Mouse (Mus musculus) kidney, adult 2 months (tissue): Measurements from ENCODE around the gene Cbln1. TPM values are rescaled to one million over a fixed set of nuclear protein-coding genes. Genes with fewer than 3 reads are reported as not detected.

ENCODE experiments used
- DNase-seq: peaks from one replicate; pipeline ENCODE4 v3.0.0; 2021
- H3K27ac ChIP-seq: fragments of 200-500 bp; 2 replicates; pipeline ENCODE4 v1.5.1; 2012; ENCODE audit warnings: low read depth, low read length, control low read depth, inconsistent platforms; ENCODE audit not compliant: insufficient read depth
- H3K27me3 ChIP-seq: fragments of 200-500 bp; replicated peaks from 2 replicates; pipeline ENCODE4 v1.6.1; 2012; ENCODE audit warnings: mild to moderate bottlenecking, moderate library complexity, low read length, inconsistent platforms; ENCODE audit not compliant: control insufficient read depth, insufficient read depth
- H3K36me3 ChIP-seq: fragments of 200-500 bp; 2 replicates; pipeline ENCODE4 v1.6.1; 2012; ENCODE audit warnings: mild to moderate bottlenecking, moderate library complexity, low read length, inconsistent platforms; ENCODE audit not compliant: control insufficient read depth, insufficient read depth
- H3K4me1 ChIP-seq: fragments of 200-500 bp; 2 replicates; pipeline ENCODE4 v1.6.1; 2011; ENCODE audit warnings: low read length; ENCODE audit not compliant: control insufficient read depth, insufficient read depth
- H3K4me3 ChIP-seq: fragments of 200-500 bp; 2 replicates; pipeline ENCODE4 v1.5.1; 2011; ENCODE audit warnings: mild to moderate bottlenecking, low read depth, low read length, control low read depth; ENCODE audit not compliant: insufficient read depth
- CTCF ChIP-seq: fragments of 200-500 bp; conservative IDR thresholded peaks from 2 replicates; pipeline ENCODE4 v1.5.1; 2011; ENCODE audit warnings: low read depth, mild to moderate bottlenecking, control low read depth, low read length, moderate library complexity, mixed read lengths; ENCODE audit not compliant: insufficient read depth, insufficient read length
- POLR2A ChIP-seq: fragments of 200-500 bp; IDR thresholded peaks from one replicate; pipeline ENCODE4 v1.6.1; 2011; ENCODE audit warnings: low read depth, low read length, control low read depth
- WGBS: fragments of 180-500 bp; shearing (Covaris S2); methylation state at CpG from one replicate; pipeline ENCODE4 v1.1.7; 2018; 5-methylcytosine and 5-hydroxymethylcytosine counted together
- polyA plus RNA-seq: library from polyadenylated mRNA; depleted of rRNA; stranded (reverse); fragments of >200 nt; gene quantifications from 2 replicates; pipeline ENCODE4 v1.2.3, GENCODE M21; 2012

The Cbln1 gene
- polyA plus RNA-seq, 1 experiment = 0.28 TPM

- Histone ChIP-seq H3K27me3 (peaks cover 4% of the 10 kb centered on the region), H3K4me3 (no peak overlapping the region), H3K36me3 (no peaks in the 10 kb centered on the region), H3K4me1 (no peaks in the 10 kb centered on the region), H3K27ac (no peak overlapping the region)
- TF ChIP-seq POLR2A (no peak), CTCF (no peak)
- WGBS = 77% methylated on average over 3 of the region's 3 CpGs
- no peak for DNase-seq
Observed at GRCm38 (mm10) chr8:87464446-87464845, 8.0 kb downstream of the Cbln1 start.

- H3K4me3 ChIP-seq = no peak overlapping the region
- DNase-seq = no peak
- H3K27me3 ChIP-seq = no peaks in the 10 kb centered on the region
- H3K27ac ChIP-seq = no peak overlapping the region
- no peaks in the 10 kb centered on the region for H3K36me3 ChIP-seq
- no peaks in the 10 kb centered on the region for H3K4me1 ChIP-seq
- TF ChIP-seq POLR2A (no peak), CTCF (no peak)
- WGBS = 27% methylated on average over 5 of the region's 5 CpGs
Observed at GRCm38 (mm10) chr8:87461801-87462200, 10.6 kb downstream of the Cbln1 start.

GRCm38 (mm10) chr8:87456949-87457348 is 15.5 kb downstream of the Cbln1 start:
- no peaks in the 10 kb centered on the region for H3K27me3 ChIP-seq
- H3K4me3 ChIP-seq = no peak overlapping the region
- TF ChIP-seq POLR2A = no peak
- TF ChIP-seq CTCF = no peak
- no peak for DNase-seq
- H3K36me3 ChIP-seq = no peaks in the 10 kb centered on the region
- 83% methylated on average over 4 of the region's 4 CpGs for WGBS
- no peak overlapping the region for H3K27ac ChIP-seq
- no peaks in the 10 kb centered on the region for H3K4me1 ChIP-seq

- no peak overlapping the region for H3K27ac ChIP-seq
- WGBS = 84% methylated on average over 4 of the region's 4 CpGs
- H3K36me3 ChIP-seq = no peaks in the 10 kb centered on the region
- H3K27me3 ChIP-seq = no peaks in the 10 kb centered on the region
- H3K4me1 ChIP-seq = no peaks in the 10 kb centered on the region
- DNase-seq = no peak
- no peak overlapping the region for H3K4me3 ChIP-seq
- TF ChIP-seq POLR2A = no peak
Observed at GRCm38 (mm10) chr8:87452815-87453214, 19.6 kb downstream of the Cbln1 start.

GRCm38 (mm10) chr8:87451737-87452136 is 20.7 kb downstream of the Cbln1 start:
- no peak for DNase-seq
- WGBS = 91% methylated on average over 2 of the region's 2 CpGs

GRCm38 (mm10) chr8:87434592-87434991 is 37.8 kb downstream of the Cbln1 start:
- Histone ChIP-seq H3K4me3 (no peak overlapping the region), H3K36me3 (no peaks in the 10 kb centered on the region), H3K4me1 (no peaks in the 10 kb centered on the region), H3K27ac (no peak overlapping the region), H3K27me3 (no peaks in the 10 kb centered on the region; the same call in 1 of the 2 replicates)
- TF ChIP-seq POLR2A (no peak), CTCF (no peak)
- no peak for DNase-seq
- WGBS = 55% methylated on average over 3 of the region's 3 CpGs

More at GRCm38 (mm10) chr8:87451737-87452136, 20.7 kb downstream of the Cbln1 start:
- Histone ChIP-seq H3K4me1 (no peaks in the 10 kb centered on the region), H3K36me3 (no peaks in the 10 kb centered on the region), H3K27me3 (no peaks in the 10 kb centered on the region), H3K4me3 (no peak overlapping the region), H3K27ac (no peak overlapping the region)
- TF ChIP-seq CTCF = no peak
- TF ChIP-seq POLR2A = no peak

GRCm38 (mm10) chr8:87427188-87427587 is 45.2 kb downstream of the Cbln1 start:
- no peaks in the 10 kb centered on the region for H3K36me3 ChIP-seq
- no peak for DNase-seq
- H3K27ac ChIP-seq = no peak overlapping the region
- TF ChIP-seq POLR2A (no peak), CTCF (no peak)
- no peaks in the 10 kb centered on the region for H3K27me3 ChIP-seq
- H3K4me3 ChIP-seq = no peak overlapping the region
- H3K4me1 ChIP-seq = no peaks in the 10 kb centered on the region

- Histone ChIP-seq H3K36me3 (no peaks in the 10 kb centered on the region), H3K27me3 (no peaks in the 10 kb centered on the region), H3K27ac (no peak overlapping the region), H3K4me3 (no peak overlapping the region), H3K4me1 (no peaks in the 10 kb centered on the region)
- DNase-seq = no peak
- WGBS = 70% methylated on average over 5 of the region's 5 CpGs
- TF ChIP-seq CTCF = no peak
- no peak for TF ChIP-seq POLR2A
Observed at GRCm38 (mm10) chr8:87424706-87425105, 47.7 kb downstream of the Cbln1 start.
